Mouse (Mus musculus): ENCODE data around the gene Ror1.

The Ror1 gene

DNA sequence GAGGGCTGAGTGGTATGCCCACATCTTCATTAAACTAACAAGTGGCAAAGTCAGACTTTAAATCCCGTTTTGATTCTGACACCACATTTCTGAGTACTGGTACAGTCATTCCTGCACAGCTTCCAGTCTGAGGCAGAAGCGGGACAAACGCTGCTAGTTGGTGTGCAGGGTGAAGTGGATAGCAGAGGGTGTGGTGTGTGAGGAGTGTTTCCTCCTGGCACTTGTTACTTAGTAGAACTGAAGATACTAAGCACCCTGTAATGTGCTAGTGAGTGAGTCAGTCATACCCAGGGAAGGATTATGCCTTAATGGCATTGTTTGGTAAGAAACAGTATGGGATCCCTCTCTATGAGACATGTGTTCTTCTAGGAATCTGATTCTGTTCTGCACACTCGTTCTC lies 115.7 kb downstream of the Ror1 start:
- no peak for DNase-seq (ENCODE audit: low spot score)

DNA sequence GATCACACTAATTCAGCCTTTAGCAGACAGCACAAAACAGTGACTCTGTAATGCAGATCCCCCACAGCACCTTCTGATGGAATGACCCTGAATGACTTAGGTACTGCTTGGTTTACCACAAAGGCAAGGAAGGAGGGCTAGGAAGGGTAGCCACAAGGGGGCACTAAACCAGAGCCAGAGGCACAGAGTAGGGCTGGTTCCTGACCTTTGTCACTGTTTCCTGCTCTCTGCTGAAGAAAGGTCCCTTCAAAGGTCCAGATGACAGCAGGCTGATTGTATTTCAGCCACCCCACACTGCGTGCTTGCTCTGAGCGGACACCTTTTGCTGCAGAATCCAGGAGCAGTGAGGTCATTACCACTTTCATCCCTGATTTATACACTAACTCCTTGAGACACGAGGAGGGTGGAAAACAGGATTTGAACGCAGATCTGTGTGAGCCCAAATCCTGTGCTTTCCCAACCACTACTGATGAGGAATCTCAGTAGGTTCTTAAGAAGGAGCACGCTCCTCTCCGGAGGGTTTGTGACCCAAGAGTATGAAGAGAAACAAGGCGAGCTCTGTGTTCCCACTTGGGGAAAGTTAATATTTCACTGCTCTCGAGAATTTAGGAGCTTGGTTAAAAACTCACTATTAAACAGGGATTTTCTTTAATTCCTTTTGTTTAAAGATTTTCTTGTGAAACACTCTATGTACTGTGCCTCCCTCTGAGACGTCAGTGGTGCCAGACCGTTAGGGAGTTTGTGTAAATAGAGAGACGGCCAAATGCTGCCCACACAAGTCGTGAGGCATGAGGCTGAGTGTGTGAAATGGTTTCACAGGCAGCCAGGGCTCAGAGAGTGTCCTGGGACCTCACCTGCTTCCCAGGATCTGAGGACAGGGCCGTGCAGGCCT lies 119.0 kb downstream of the Ror1 start:
- no peak for DNase-seq (ENCODE audit: low spot score)

DNA sequence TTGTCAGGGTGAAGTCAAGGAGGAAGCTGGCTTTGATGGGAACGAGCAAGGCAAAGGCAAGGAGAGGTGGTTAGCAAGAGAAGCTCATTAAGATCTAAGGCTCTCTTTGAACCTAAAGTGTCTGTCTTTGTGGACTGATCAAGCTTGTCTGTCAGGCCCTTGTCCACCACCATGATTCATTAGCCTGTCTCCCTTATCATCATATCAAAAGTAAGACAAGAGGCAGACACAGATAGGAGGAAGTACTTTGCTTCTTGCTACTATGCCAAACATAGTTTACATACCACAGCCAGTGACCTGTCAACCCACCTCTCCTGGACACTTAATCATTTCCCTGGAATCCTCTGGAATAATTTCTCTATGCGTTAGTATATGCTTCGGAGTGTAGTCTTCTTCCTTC lies 121.0 kb downstream of the Ror1 start:
- no peak for DNase-seq (ENCODE audit: low spot score)

DNA sequence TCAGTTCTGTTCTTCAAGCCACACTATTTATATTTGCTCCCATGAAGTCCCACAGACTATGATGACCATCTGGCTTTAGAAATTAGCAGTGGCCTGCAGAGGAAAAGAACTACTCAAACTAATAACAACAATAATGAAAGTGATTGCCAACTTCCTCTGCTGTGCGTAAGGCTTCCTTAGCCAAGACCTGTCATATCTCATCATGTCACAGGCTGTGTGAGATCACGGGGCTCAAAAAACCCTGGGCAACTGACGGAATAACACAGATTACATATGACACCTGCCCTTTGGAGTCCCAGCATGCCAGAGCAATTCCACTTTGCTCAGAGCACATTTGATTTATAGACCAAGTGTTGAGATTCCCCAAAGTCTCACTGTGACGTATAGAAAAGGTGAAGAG lies 123.4 kb downstream of the Ror1 start:
- no peak for DNase-seq (ENCODE audit: low spot score)

DNA sequence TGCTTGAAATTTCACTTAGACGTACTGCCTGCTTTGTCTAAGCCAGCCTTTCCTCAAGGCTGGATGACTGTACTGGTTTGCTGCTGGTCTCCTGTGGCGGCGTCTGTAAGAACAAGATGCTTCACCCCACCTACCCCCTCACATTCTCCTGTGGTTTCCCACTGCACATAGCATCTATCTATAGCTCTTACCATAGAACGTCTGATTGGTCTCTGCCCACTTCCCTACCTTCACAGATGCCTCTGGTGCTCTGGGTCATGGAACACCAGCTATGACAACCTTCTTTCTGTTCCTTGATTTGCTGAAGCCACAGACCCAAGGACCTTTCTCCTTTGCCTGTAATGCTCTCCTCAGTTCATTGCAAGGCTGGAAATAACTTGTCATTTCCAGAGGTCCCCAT lies 124.0 kb downstream of the Ror1 start:
- no peak for DNase-seq (ENCODE audit: low spot score)

- DNase-seq (ENCODE audit: low spot score), result no peak
These were observed 126.6 kb downstream of the Ror1 start for GRCm38 (mm10) chr4:100221978-100222737.

DNA sequence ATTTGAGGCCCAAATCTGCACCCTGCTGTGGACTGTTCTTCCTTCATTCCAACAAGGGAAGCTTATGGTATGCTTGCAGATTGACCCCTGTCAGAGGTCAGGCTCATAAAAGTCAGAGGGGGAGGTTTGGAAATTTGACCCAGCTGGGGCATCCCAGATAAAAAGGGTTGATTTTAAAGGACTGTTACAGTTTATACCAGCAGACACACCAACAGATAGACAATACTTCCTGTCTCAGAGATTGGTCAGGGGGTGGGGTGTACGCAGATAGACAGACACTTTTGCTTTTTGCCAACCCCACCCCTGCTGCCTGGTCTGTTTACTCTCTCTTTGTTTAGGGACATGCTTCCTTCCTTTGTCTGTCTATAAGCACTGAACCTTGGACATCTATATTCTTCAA lies 127.9 kb downstream of the Ror1 start:
- DNase-seq (ENCODE audit: low spot score), result no peak

GRCm38 (mm10) chr4:100223965-100224364 lies 128.4 kb downstream of the Ror1 start:
- no peak for DNase-seq (ENCODE audit: low spot score)

DNA sequence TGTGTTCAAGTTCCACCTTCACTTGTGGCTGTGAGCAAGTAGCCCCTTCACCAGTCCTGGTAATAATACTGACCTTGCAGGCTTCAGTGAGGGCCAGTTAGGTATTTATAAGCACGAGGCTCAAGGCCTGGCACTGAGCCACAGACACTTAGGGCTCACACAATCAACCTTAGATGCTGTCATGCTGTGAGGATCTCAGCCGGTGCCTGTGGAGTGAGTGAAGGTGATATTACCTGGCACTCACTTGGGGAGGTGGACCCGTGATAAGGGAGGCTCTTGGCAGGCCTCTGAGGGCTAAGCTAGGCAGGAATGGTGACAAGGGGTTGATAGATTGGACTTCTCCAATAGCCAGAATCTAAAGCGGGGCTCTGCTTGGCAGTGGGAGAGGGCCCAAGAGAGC lies 131.0 kb downstream of the Ror1 start:
- no peak for DNase-seq (ENCODE audit: low spot score)

GRCm38 (mm10) chr4:100228106-100228505 lies 132.5 kb downstream of the Ror1 start:
- DNase-seq (ENCODE audit: low spot score), result no peak

- DNase-seq (ENCODE audit: low spot score), result no peak
These were observed 134.7 kb downstream of the Ror1 start for GRCm38 (mm10) chr4:100230245-100230644.

DNA sequence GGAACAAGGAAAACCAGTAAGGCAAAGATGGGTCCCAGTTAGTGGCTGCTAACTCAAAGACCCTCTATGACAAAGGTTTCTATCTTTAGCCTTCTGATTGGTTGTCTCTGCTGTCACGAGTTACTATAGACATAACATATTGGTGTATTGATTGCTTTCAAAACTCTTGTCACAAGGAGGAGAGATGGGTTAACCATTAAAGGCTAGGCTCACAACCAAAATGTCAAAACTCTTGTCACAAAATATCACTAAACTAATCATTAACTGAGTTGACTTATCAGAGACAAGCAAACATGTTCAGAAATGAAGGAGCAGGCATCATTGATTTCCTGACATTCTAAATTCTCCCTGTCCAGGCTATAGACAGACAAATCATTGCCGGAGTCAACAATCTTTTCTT lies 135.4 kb downstream of the Ror1 start:
- no peak for DNase-seq (ENCODE audit: low spot score)

- DNase-seq (ENCODE audit: low spot score), result no peak
These were observed 136.3 kb downstream of the Ror1 start for GRCm38 (mm10) chr4:100231906-100232305.

GRCm38 (mm10) chr4:100232541-100232940 lies 136.9 kb downstream of the Ror1 start:
- no peak for DNase-seq (ENCODE audit: low spot score)

DNA sequence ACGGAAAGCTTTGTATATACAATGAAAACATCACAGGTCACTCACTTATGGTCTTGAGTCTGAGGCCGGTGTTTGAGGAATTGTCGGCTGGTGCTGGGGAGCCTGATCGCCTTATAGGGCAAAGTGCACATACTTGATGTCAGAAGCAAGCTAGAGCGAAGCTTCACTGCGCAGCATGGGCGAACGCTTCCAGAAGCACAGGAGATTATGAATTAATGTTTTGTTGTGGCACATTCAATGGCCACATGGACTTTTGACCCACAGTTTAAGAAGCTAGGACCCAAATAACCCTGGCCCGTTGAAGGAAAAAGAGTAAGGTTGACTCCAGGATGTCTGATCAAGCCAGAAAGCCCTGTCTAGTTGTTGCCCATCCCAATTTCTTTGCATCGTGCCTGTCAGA lies 138.2 kb downstream of the Ror1 start:
- DNase-seq (ENCODE audit: low spot score), result no peak

DNA sequence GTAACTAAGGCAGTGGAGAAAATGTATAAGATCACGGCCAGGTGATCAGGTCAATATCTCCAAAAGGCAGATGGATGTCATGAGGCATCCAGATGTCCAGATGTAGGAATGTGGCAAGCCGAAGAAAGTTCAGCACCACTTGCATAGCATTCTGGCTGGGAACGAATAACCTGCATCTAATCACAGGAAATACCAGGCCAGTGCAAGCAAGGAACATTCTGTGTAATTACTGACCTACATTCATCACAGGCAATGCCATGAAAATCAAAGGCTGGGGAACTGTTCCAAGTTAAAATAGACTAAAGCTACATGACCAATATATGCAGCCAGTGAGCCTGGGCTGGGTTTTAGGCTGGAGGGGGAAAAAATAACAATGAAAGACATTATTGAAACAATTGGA lies 140.7 kb downstream of the Ror1 start:
- no peak for DNase-seq (ENCODE audit: low spot score)

DNA sequence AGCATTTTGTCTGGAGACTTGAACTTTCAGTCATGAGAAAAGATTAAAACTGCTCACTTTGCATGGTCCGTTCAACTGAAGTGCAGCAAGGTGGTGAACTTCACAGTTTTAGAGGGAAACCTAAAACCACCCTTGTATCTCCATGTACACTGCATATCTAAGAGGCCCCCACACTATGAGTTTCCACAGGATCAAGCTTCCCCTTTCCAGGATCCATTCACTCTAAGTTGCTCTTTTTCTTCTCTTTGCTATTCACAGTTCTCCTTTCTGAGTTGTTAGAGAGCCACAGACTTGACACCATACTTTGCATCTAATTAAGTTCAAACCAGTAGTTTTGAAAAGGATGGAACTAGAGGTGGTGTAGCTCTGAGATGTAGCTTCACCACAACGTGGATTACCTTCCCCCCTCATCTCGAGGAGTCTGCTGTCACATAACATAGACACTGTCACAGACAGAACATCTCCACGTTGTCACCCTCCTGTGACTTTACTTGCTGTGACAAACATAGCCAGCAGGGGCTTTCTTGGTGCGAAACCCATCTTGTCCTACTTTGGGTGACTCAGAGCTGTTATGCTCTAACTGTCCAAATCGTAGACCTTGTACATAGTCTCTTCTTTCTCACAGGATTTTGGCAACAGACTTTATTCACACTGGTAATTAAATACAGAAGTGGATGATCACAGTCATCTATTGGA lies 146.6 kb downstream of the Ror1 start:
- DNase-seq (ENCODE audit: low spot score), result no peak

GRCm38 (mm10) chr4:100244250-100244649 lies 148.7 kb downstream of the Ror1 start:
- no peak for DNase-seq (ENCODE audit: low spot score)

DNA sequence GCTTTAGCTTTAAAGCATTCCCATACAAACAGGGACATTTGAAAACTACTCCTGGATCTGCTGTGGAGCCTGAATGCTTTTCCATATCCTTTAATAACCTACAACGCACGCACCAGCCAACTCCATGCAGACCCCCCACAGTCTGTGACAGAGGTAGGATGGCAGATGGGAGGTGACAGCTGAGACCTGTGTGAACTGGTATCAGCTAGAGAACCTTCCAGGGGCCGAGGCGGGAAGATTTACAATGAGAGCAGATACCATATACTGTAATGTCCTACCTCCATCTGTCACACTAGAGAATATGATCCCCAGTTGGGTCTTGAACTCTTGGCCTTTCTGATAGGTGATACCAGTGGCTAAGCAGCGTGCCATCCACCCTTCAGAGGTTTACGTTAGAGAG lies 149.1 kb downstream of the Ror1 start:
- no peak for DNase-seq (ENCODE audit: low spot score)

GRCm38 (mm10) chr4:100247826-100248225 lies 152.2 kb downstream of the Ror1 start:
- no peak for DNase-seq (ENCODE audit: low spot score)

GRCm38 (mm10) chr4:100248273-100248672 lies 152.7 kb downstream of the Ror1 start:
- DNase-seq (ENCODE audit: low spot score), result no peak

DNA sequence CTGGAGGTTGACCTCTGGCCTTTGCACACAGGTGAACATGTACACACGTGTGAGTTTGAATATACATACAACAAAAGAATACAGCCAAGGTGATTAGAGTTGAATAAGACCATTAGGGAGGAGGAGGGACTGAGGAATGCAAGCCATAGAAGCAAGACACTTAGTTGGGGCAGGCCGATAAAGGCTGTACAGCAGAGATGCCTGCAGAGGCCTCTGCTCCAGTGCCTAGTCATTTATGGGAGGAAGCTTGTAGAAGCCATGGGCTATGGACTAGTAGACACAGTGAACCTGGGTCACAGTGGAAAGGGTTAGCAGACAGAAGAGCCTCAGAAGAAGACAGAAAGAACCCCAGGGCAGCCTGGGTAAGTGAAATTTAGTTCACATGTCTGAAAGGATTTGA lies 155.7 kb downstream of the Ror1 start:
- no peak for DNase-seq (ENCODE audit: low spot score)

- DNase-seq (ENCODE audit: low spot score), result no peak
These were observed 156.5 kb downstream of the Ror1 start for GRCm38 (mm10) chr4:100252050-100252449.

All from spleen, adult 12 weeks (tissue).